Mouse (Mus musculus): ENCODE results near the gene Htra1. TPM values are rescaled to one million over a fixed set of nuclear protein-coding genes. Genes with fewer than 3 reads are reported as not detected.
A peak's percentile ranks its signal among the peaks of the same experiment; 100 is the strongest.

Htra1 gene
- total RNA-seq, 4 experiments from 2014 or later: 184 to 219 (median 213) TPM

DNA sequence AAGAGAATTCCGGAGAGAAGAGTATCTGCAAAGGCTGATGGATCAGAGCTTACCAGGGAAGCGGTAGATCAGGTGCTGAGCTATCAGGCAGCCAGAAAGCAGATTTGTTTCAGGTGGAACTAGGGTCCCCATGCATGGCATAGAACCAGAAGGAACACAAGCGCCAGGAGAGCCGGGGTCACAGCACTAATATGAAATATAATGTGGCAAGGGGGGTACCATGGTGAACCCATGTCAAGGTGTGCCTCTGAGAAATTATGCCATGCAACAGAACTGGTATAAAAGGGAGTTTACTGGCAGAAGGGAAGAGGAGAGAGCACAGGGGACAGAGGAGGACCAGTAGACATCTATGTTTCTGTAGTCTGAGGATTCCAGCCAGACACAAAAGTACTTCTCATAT, 1.3 kb upstream of the Htra1 start:
- DNase-seq (ENCODE audit: low spot score in 2 of 2): no peak

DNA sequence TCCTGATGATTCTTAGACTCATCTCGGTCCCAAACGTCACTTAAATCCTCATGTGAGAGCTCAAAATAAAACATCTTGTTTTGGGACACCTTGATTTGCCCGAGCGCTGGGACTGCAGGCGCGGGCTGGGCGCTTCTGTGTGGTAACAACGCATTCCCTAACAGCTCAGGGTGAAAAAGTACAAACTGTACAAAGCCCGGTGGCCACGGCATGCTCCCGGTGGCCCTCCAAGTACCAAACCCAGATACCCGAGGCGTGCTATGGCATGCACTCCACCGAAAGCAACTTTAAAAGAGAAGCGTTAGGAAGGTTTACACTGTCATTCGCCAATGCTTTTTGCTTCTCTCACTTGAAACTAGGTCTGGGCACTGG, 504 bp upstream of the Htra1 start:
- no peak for DNase-seq (ENCODE audit: low spot score in 2 of 2)

DNA sequence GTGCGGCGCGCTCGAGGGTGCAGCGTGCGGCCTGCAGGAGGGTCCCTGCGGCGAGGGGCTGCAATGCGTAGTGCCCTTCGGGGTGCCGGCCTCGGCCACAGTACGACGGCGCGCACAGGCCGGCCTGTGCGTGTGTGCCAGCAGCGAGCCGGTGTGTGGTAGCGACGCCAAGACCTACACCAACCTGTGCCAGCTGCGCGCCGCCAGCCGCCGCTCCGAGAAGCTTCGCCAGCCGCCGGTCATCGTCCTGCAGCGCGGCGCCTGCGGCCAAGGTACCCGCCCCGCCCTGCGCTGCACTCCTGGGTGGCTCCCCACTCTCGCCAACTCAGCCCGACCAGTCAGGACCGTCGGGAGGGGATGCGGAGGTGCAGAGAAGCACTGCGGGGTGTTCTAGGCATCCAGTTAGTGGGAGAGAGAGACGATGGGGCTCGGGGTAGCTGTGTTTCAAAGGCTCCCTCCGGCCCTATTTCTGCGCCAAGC, 601 bp downstream of the Htra1 start:
- no peak for DNase-seq (ENCODE audit: low spot score in 2 of 2)

GRCm38 (mm10) chr7:130937266-130937841, 1.4 kb downstream of the Htra1 start:
- DNase-seq (ENCODE audit: low spot score in 2 of 2): no peak

DNA sequence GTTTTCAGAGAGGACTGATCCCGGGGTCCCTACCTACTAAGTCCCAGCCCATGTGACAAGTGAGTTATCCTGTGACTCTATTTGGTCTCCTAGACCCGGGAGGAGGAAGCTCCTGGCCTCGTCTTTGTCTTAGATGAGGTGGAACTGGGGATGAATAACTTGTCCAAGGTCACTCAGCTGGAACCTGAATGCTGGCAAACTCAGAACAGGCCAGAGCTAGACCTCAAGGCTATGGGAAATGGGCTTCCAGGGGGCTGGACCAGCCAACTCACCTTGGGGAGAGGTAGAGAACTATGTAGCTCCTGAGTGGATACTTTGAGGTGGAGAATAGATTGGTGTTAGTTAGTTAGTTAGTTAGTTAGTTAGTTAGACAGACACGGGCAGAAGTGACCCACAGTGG, 2.1 kb downstream of the Htra1 start:
- DNase-seq (ENCODE audit: low spot score in 2 of 2): no peak

- DNase-seq (ENCODE audit: low spot score in 2 of 2): no peak
These were observed 3.0 kb downstream of the Htra1 start for GRCm38 (mm10) chr7:130938896-130939295.

- no peak for DNase-seq (ENCODE audit: low spot score in 2 of 2)
These were observed 4.8 kb downstream of the Htra1 start for GRCm38 (mm10) chr7:130940733-130941132.

- DNase-seq (ENCODE audit: low spot score in 2 of 2): no peak
These were observed 7.5 kb downstream of the Htra1 start for GRCm38 (mm10) chr7:130943280-130943895.

GRCm38 (mm10) chr7:130944766-130945475, 9.0 kb downstream of the Htra1 start:
- no peak for DNase-seq (ENCODE audit: low spot score in 2 of 2)

- no peak for DNase-seq (ENCODE audit: low spot score in 2 of 2)
These were observed 9.8 kb downstream of the Htra1 start for GRCm38 (mm10) chr7:130945730-130946129.

- DNase-seq (ENCODE audit: low spot score in 2 of 2): no peak
These were observed 10.4 kb downstream of the Htra1 start for GRCm38 (mm10) chr7:130946303-130946702.

- DNase-seq (ENCODE audit: low spot score in 2 of 2): no peak
These were observed 12.8 kb downstream of the Htra1 start for GRCm38 (mm10) chr7:130948563-130949208.

DNA sequence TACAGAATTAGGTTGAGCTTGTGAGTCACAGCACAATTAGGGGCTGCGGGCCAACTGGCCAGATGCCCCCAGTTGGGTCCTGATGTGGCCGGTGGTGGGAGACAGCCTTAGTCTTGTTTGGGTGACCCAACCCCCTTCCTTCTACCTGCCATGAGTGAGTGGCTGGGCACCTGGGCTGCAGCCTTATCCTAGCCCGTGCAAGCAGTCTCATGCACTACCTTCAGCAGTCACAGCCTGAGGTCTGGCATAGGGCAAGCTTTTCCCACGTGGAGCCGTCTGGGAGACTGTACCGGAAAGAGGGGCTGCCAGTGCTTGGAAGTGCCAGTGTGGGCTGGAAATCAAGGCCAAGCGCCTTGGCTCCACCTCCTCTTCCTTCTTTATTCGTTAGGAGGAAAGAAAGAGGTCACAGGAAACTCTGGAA, 13.4 kb downstream of the Htra1 start:
- peak; percentile 55 to 56 for DNase-seq (ENCODE audit: low spot score in 2 of 2)

- DNase-seq (ENCODE audit: low spot score in 2 of 2): no peak
These were observed 14.6 kb downstream of the Htra1 start for GRCm38 (mm10) chr7:130950482-130950881.

DNA sequence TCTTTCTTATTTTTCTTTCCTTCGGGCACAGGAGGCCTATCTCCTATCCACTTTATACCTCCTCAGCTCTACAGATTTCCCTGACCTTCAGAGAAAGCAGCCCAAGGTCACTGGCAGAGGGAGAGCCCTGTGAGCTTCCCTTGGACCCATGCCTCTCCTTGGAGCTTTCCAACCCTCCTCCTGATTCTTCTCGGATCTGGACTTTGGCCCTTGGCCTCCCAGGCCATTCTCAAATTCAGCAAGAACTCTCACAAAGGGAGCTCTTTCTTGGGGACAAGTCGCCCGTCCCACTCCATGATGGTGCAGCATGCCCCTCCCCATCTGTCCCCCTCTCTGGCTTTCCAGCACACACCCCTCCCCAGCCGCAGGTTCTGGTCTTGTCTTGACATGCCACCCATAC, 15.1 kb downstream of the Htra1 start:
- DNase-seq (ENCODE audit: low spot score in 2 of 2): peak in 1 of 2 experiments; percentile 39

DNA sequence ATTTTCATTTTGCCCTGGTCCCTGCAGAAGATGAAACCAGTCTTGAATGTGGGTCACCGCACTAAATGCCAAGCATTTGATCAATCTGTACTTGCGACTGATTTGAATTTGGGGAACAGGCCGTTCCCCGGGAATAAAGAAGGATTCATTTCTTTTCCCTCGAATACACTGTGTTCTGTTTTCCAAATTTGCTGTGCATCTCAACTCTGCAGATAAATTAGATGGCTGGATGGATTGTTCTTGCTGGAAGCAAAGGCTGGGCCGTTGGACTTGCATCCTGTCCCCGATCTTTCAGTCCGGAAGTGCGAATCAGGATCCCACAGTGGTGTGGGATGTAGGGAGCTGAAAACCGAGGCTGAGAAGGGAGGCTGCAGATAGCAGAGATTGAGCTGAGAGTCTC, 17.5 kb downstream of the Htra1 start:
- DNase-seq (ENCODE audit: low spot score in 2 of 2): peak in 1 of 2 experiments; percentile 41

DNA sequence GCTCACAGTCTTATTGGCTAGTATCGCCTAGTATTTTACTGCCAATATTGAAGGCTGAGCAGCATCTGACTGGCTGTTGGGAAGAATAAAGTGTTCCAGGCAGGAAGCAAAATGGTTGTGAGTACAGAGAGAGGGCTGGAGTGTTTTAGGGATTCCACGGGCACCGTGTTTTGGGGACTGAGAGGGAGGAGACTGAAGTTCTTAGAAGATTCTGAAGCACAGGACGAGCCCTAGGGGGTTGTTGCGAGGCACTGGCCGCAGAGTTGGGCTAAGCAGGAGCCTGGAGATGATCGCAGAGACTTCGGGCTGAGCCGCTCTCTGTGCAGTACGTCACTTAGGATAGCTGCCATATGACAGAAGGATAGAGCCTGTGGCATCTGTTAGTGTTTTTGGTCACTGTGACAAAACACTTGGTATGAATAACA, 18.3 kb downstream of the Htra1 start:
- DNase-seq (ENCODE audit: low spot score in 2 of 2): peak in 1 of 2 experiments; percentile 70

- DNase-seq (ENCODE audit: low spot score in 2 of 2): no peak
These were observed 22.6 kb downstream of the Htra1 start for GRCm38 (mm10) chr7:130958551-130958950.

DNA sequence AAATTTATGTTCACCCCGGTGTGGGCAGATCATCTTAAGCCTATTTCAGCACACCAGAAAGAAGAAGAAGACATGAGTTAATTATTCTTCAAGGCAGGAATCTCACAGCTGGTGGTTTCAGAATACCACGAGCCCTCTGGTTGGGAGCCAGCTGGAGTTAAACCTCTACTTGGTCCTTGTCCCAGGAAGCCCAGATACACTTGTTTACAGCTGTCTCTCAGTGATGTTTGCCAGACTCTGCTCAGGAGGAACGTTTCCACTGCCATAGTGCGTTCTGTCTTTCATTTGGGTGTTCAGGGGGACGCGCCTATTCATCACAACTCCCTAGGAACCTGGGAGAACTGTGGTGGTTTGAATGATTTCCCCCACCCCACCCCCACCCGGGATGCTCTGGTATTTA, 24.0 kb downstream of the Htra1 start:
- peak; percentile 55 to 66 for DNase-seq (ENCODE audit: low spot score in 2 of 2)

DNA sequence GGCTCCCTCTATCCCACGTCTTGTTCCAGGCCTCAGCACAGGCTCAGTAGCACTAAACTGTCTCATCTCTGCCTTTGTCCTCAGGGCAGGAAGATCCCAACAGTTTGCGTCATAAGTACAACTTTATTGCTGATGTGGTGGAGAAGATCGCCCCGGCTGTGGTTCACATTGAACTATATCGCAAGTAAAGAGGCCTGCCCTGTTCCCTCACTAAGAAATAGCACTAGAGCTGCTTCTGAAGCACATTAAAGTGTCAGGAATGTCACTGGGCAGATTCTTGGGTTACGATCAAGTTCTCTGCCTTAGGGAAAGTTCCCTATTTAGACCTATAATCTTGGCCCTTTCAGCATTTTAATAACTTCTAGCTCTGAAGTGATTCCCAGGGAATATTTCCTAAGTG, 25.5 kb downstream of the Htra1 start:
- no peak for DNase-seq (ENCODE audit: low spot score in 2 of 2)

DNA sequence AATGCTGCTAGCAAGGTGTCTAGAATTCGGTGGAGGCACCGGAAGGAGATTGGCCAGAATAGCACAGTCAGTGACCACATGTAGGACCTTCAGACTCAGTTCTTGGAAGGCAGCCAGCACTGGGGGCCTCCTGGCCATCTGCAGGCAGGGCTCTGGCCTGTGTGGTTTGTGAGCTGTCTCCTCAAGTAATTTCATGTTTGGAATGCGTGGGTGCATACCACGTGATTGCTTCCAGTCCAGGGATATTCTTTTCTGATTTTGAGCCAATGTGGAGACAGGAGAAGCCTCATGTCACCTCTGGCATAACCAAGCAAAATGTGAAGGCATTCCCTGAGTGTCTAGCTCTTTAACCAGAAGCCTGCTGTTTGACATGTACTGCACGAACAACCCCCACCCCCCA, 28.8 kb downstream of the Htra1 start:
- no peak for DNase-seq (ENCODE audit: low spot score in 2 of 2)

DNA sequence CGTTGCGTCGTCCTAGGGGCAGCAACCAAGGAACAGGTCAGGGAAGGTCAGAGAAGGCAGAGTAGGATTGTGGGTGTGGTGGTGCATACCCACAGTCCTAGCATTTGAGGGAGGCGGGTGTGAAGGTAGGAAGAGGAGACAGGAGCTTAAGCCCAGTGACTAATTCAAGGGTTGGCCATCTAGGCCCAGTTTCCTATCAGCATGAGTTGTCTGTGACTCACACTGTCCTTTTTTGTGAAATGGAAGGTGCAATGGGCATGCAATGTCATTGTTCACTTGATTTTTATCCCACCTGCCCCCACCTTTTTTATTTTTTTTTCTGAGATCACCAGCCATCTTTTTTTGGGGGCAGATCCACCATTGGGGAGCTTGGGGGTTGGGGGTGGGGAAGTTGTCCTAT, 29.5 kb downstream of the Htra1 start:
- DNase-seq (ENCODE audit: low spot score in 2 of 2): no peak
